Mouse (Mus musculus) hindbrain, embryonic 13.5 days (tissue): ENCODE measurements at regions not wholly inside any gene's neighbourhood (a gene's known extent, or its start where the extent isn't known, plus 50 kb on each side); places are given as distances from the start of the nearest gene placed in this dataset.

Experiments
- ATAC-seq: fragments of 200-750 bp; cut with Nextera tagmentation; 2 replicates; pipeline ENCODE4 v1.8.0; 2017; ENCODE audit warnings: moderate TSS enrichment; ENCODE audit not compliant: low FRiP score
- H3K27ac ChIP-seq: fragments of 300-500 bp; sonication (generic); 2 replicates; pipeline ENCODE4 v1.5.1; 2015; ENCODE audit warnings: inconsistent platforms, mild to moderate bottlenecking, moderate library complexity
- H3K27me3 ChIP-seq: fragments of 300-500 bp; sonication (generic); 2 replicates; pipeline ENCODE4 v1.6.1; 2015; ENCODE audit warnings: mild to moderate bottlenecking, inconsistent platforms
- H3K36me3 ChIP-seq: fragments of 300-500 bp; sonication (generic); 2 replicates; pipeline ENCODE4 v1.6.1; 2015; ENCODE audit warnings: mild to moderate bottlenecking, inconsistent platforms
- H3K4me1 ChIP-seq: fragments of 300-500 bp; sonication (generic); replicated peaks from 2 replicates; pipeline ENCODE4 v1.6.1; 2015; ENCODE audit warnings: inconsistent platforms
- H3K4me2 ChIP-seq: fragments of 300-500 bp; sonication (generic); 2 replicates; pipeline ENCODE4 v1.6.1; 2015; ENCODE audit warnings: inconsistent platforms, mild to moderate bottlenecking, moderate library complexity
- H3K4me3 ChIP-seq: fragments of 300-500 bp; sonication (generic); 2 replicates; pipeline ENCODE4 v1.5.1; 2015; ENCODE audit warnings: mild to moderate bottlenecking, inconsistent platforms
- H3K9ac ChIP-seq: fragments of 300-500 bp; sonication (generic); 2 replicates; pipeline ENCODE4 v1.6.1; 2015; ENCODE audit warnings: mild to moderate bottlenecking, inconsistent platforms
- H3K9me3 ChIP-seq: fragments of 300-500 bp; sonication (generic); 2 replicates; pipeline ENCODE4 v1.6.1; 2016; ENCODE audit warnings: inconsistent platforms
- WGBS: fragments of 180-500 bp; shearing (Covaris S2); methylation state at CpG from one replicate; pipeline ENCODE4 v1.1.7; 2015; 5-methylcytosine and 5-hydroxymethylcytosine counted together

DNA sequence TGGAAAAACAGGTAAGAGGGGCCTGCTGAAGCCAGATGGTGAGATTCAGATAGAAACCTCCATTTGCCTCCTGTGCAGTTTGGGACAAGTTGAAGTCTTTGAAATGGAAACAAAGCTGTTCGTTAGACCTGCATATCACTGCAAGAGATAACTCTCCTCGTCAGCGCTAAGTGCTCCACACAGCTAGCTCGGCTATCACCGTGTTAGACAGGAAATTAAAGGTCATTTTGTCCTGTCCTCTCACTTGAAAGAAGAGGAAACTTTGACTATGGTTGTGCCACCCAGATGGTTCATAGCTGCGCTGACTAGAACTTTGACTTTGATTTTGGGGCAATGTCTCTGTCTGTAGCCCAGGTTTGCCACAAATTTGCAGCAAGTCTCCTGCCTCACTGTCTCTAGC, 198.5 kb upstream of the Bcl6 start:
- ATAC-seq: no peak
- peaks cover 3% of the 10 kb centered on the region; the same call in 1 of the 2 replicates for H3K4me1 ChIP-seq
- no peak overlapping the region for H3K9ac ChIP-seq
- no peak overlapping the region for H3K4me2 ChIP-seq
- WGBS: 91% methylated on average over 6 of the region's 6 CpGs
- H3K27me3 ChIP-seq: no peaks in the 10 kb centered on the region
- no peaks in the 10 kb centered on the region for H3K36me3 ChIP-seq
- no peaks in the 10 kb centered on the region for H3K9me3 ChIP-seq
- H3K27ac ChIP-seq: no peak overlapping the region
- no peak overlapping the region for H3K4me3 ChIP-seq

DNA sequence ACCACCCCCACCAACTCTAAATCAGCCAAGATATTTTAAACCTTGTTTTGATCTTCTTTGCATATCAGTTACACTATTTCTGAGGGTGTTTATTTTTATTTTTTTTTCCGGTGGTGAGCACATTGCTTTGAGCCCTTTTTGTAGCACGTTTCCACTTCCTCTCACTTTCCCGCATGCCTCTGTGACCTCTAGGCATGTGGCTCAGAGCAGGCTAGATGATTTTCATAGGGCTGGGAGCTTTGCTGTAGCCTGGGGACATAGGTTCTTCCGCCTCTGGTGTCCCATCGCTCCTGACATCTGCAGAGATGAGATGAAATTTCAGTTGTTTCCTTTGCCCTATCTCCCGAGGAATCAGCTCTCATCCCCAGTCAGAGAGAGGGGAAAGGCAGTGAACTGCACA, 197.3 kb upstream of the Bcl6 start:
- Histone ChIP-seq H3K36me3 (no peaks in the 10 kb centered on the region), H3K4me2 (no peak overlapping the region), H3K4me3 (no peak overlapping the region), H3K27me3 (no peaks in the 10 kb centered on the region), H3K4me1 (peaks cover 3% of the 10 kb centered on the region; the same call in 1 of the 2 replicates), H3K9ac (no peak overlapping the region), H3K9me3 (no peaks in the 10 kb centered on the region), H3K27ac (no peak overlapping the region)
- no peak for ATAC-seq
- WGBS: 81% methylated on average over 6 of the region's 6 CpGs

DNA sequence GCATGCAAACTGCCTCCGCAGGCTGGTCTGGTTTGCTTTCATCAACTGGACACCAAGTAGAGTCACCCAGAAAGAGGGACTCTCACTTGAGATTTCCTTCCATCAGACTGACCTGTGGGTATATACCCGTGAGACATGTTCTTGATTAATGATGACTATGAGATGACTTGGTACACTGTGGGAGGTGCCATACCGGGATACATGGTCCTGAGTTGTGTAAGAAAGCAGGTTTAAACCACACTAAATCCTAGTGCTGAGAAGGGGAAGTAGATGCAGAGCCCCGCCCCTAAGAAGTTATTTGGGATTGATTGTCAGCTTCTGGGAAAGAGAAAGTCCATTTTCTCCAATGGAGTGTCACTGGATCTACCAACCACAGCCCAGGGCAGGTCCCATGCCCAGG, 196.2 kb upstream of the Bcl6 start:
- Histone ChIP-seq H3K4me1 (peaks cover 3% of the 10 kb centered on the region; the same call in 1 of the 2 replicates), H3K36me3 (no peaks in the 10 kb centered on the region), H3K9me3 (no peaks in the 10 kb centered on the region), H3K4me2 (no peak overlapping the region), H3K27me3 (no peaks in the 10 kb centered on the region), H3K4me3 (no peak overlapping the region), H3K27ac (no peak overlapping the region), H3K9ac (no peak overlapping the region)
- WGBS: 78% methylated on average over 4 of the region's 4 CpGs
- ATAC-seq: no peak

DNA sequence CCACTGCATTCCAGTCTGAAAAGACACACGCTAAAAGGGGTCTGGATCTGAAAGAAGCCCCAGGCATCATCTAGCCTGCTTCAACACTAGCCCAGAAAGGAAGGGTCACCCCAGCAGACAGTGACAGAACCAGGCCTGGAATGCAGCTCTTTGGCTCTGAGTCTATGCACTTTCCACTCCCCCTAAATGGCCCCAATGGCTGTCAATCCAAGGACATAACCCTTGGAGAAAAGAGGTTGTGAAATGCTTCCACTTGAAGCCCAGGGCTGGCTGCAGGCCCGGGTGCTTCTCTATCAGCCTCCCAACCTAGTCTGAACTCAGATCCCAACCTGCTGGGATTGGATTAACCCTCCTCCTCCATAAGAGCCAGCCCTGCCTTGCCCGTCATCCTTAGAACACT, 194.6 kb upstream of the Bcl6 start:
- no peak for ATAC-seq
- H3K9ac ChIP-seq: no peak overlapping the region
- no peaks in the 10 kb centered on the region for H3K36me3 ChIP-seq
- H3K4me1 ChIP-seq: peaks cover 3% of the 10 kb centered on the region; the same call in 1 of the 2 replicates
- no peaks in the 10 kb centered on the region for H3K9me3 ChIP-seq
- H3K27me3 ChIP-seq: no peaks in the 10 kb centered on the region
- H3K4me2 ChIP-seq: no peak overlapping the region
- no peak overlapping the region for H3K4me3 ChIP-seq
- no peak overlapping the region for H3K27ac ChIP-seq
- 75% methylated on average over 3 of the region's 3 CpGs for WGBS

DNA sequence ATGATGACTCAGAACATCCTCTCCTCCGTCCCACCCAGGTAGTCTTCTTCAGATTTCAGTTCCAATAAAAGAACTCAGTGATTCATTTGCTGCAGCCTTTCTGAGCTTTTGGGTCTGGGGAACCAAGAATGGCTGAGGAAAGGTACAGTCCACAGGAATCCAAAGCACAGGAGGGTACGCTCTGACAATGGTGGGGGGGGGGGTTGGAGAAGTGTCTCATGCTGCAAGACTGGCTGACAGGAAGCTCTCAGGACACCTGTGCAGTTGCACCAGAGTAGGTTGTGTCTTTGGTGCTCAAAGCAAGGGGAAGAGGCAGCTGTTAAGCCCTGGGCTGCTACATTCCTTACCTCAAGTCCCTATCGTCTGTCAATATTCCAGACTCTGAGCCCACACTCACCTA, 192.7 kb upstream of the Bcl6 start:
- 91% methylated on average over 3 of the region's 3 CpGs for WGBS
- H3K36me3 ChIP-seq: no peaks in the 10 kb centered on the region
- no peaks in the 10 kb centered on the region for H3K9me3 ChIP-seq
- H3K27ac ChIP-seq: no peak overlapping the region
- H3K4me3 ChIP-seq: no peak overlapping the region
- no peak overlapping the region for H3K9ac ChIP-seq
- no peak for ATAC-seq
- peaks cover 3% of the 10 kb centered on the region; the same call in 1 of the 2 replicates for H3K4me1 ChIP-seq
- H3K4me2 ChIP-seq: no peak overlapping the region
- H3K27me3 ChIP-seq: no peaks in the 10 kb centered on the region

DNA sequence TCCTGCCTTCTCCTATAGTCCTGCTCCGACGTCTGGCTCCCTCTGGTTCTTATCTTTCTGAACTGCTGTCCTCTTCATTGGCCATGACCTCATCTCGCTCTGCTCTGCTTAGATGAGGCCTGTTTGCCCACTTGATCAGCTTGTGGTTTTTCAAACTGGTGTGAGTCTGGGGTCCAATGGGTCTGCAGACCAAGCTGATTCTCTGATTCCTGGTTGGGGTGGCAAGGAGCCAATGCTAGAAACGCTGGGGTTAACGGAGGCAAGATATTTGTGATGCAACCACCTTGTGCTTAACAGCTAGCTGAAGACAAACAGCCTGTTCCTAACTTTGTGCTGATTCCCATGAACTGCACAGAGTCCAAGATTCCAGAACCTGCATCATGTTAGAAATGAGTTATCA, 192.0 kb upstream of the Bcl6 start:
- WGBS: 91% methylated on average over 5 of the region's 5 CpGs
- no peak overlapping the region for H3K9ac ChIP-seq

DNA sequence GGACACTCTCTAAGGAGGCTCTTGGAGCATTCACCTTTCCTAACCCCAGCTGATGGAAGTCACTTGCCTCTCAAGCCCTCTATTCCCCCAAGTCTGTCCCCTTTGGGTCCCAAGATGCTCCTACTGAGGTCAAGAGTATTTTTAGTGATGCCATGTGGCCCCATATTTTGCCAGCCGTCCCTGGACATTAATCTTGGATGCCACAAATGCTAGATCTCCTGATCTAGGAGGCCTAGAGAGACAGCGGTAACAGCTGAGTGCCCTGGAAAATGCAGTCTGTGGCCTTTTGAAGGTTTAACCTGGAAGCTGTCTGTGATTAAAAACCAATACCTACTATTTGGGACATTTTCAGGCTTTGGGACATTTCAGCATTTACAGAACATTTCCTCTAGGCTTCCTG, 188.9 kb upstream of the Bcl6 start:
- ATAC-seq: no peak
- Histone ChIP-seq H3K4me2 (no peak overlapping the region), H3K27me3 (no peaks in the 10 kb centered on the region), H3K27ac (no peak overlapping the region), H3K4me3 (no peak overlapping the region), H3K9me3 (no peaks in the 10 kb centered on the region), H3K4me1 (0 out of 2 replicates have a peak, but pooled peaks cover 3% of the 10 kb centered on the region), H3K9ac (no peak overlapping the region), H3K36me3 (no peaks in the 10 kb centered on the region)
- 79% methylated on average over 2 of the region's 2 CpGs for WGBS

More for the DNA sequence above, 192.0 kb upstream of the Bcl6 start:
- Histone ChIP-seq H3K27ac (no peak overlapping the region), H3K9me3 (no peaks in the 10 kb centered on the region), H3K4me3 (no peak overlapping the region), H3K4me2 (no peak overlapping the region), H3K4me1 (peaks cover 6% of the 10 kb centered on the region; the same call in 1 of the 2 replicates), H3K27me3 (no peaks in the 10 kb centered on the region), H3K36me3 (no peaks in the 10 kb centered on the region)
- ATAC-seq: no peak

DNA sequence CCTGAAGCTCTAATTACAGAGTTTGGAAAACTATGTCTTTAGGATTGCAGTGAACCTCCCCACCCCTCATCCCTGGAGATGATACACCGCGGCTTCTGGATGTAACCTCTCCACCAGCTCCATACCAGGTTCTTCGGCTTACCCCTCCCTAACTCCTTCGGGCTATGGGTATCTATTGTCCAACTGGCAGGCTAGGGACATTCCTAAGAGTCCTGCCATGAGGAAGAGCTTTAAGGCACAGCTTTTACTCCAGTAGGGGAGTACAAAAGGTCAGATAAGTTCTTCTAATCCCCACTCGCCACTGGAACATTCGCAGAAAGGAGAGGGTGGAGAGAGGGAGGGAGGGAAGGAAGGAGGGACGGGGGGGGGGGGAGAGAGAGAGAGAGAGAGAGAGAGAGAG, 188.5 kb upstream of the Bcl6 start:
- Histone ChIP-seq H3K4me3 (no peak overlapping the region), H3K27me3 (no peaks in the 10 kb centered on the region), H3K36me3 (no peaks in the 10 kb centered on the region), H3K4me2 (no peak overlapping the region), H3K4me1 (0 out of 2 replicates have a peak, but pooled peaks cover 3% of the 10 kb centered on the region), H3K9me3 (no peaks in the 10 kb centered on the region), H3K9ac (no peak overlapping the region), H3K27ac (no peak overlapping the region)
- 72% methylated on average over 7 of the region's 7 CpGs for WGBS
- ATAC-seq: no peak

DNA sequence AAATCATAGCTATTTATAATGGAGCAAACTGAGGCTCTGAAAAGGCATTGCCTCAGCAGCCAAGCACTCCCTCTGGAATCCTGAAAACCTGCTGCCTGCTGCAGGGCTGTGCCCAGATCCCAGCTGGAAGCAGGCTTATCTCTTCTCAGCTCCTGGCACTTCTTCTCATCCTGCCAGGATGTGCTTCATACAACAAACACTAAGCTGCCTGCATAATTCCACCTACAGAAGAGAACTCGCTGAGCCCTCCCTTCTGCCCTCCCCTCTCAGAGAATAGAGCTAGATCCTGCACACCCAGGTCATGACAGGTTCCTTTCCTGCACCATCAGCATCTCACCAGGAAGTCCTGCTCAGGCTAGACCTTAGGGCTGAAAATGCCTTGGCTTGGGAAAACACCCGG, 187.4 kb upstream of the Bcl6 start:
- ATAC-seq: no peak
- 0 out of 2 replicates have a peak, but pooled peaks cover 3% of the 10 kb centered on the region for H3K4me1 ChIP-seq
- H3K27ac ChIP-seq: no peak overlapping the region
- no peak overlapping the region for H3K4me3 ChIP-seq
- H3K36me3 ChIP-seq: no peaks in the 10 kb centered on the region
- H3K4me2 ChIP-seq: no peak overlapping the region
- 67% methylated on average over 2 of the region's 2 CpGs for WGBS
- H3K9me3 ChIP-seq: no peaks in the 10 kb centered on the region
- no peak overlapping the region for H3K9ac ChIP-seq
- no peaks in the 10 kb centered on the region for H3K27me3 ChIP-seq

DNA sequence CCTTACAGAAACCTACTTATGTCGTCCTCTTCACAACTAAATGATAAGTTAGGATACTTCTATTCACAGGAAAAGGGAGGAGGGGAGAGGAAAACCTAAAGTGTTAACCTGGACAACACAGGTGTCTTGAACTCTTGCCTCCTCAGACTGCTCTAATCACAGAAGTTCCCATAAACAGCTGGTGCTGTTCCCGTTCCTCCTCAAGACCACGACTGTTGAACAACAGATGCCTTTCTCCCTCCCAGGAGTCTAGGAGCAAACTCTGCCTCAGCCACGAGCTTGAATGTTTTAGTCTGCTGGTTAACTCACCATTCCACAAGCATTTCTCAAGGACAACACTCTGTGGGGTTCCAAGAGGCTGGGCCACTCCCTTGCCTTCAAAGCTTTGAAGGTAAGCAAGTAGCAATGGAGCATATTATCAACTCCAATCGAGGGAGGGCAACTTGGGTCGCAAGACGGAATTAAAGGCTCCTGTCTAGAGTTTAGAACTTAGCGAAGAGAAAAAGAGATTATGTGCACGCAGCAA, 186.6 kb upstream of the Bcl6 start:
- H3K4me2 ChIP-seq: no peak overlapping the region
- 0 out of 2 replicates have a peak, but pooled peaks cover 3% of the 10 kb centered on the region for H3K4me1 ChIP-seq
- no peak overlapping the region for H3K27ac ChIP-seq
- H3K9me3 ChIP-seq: no peaks in the 10 kb centered on the region
- ATAC-seq: no peak
- no peaks in the 10 kb centered on the region for H3K36me3 ChIP-seq
- no peak overlapping the region for H3K4me3 ChIP-seq
- no peaks in the 10 kb centered on the region for H3K27me3 ChIP-seq
- H3K9ac ChIP-seq: no peak overlapping the region
- 76% methylated on average over 9 of the region's 9 CpGs for WGBS

DNA sequence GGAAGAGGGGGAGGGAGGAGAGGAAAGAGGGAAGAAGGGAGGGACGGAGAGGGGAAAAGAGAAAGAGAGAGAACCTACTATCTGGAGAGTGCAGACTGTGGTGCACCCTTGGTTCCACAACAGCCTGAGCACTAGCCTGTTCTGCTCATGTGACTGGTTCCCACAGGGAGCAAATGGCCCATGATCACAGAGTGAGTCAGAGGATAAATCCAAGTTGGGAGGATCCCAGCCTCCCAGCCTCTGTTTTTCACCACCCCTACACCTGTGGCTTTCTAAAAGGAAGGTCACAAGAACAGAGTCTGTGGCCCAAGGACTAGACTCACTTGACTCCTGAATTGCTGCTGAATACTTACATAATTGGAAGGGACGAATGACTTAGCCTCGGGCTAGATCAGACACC, 185.9 kb upstream of the Bcl6 start:
- no peak overlapping the region for H3K4me2 ChIP-seq
- H3K4me3 ChIP-seq: no peak overlapping the region
- ATAC-seq: no peak
- no peak overlapping the region for H3K9ac ChIP-seq
- no peak overlapping the region for H3K27ac ChIP-seq
- H3K4me1 ChIP-seq: 0 out of 2 replicates have a peak, but pooled peaks cover 3% of the 10 kb centered on the region
- H3K27me3 ChIP-seq: no peaks in the 10 kb centered on the region
- whole genome bisulfite sequencing: 80% methylated on average over 3 of the region's 3 CpGs
- H3K36me3 ChIP-seq: no peaks in the 10 kb centered on the region
- H3K9me3 ChIP-seq: no peaks in the 10 kb centered on the region

DNA sequence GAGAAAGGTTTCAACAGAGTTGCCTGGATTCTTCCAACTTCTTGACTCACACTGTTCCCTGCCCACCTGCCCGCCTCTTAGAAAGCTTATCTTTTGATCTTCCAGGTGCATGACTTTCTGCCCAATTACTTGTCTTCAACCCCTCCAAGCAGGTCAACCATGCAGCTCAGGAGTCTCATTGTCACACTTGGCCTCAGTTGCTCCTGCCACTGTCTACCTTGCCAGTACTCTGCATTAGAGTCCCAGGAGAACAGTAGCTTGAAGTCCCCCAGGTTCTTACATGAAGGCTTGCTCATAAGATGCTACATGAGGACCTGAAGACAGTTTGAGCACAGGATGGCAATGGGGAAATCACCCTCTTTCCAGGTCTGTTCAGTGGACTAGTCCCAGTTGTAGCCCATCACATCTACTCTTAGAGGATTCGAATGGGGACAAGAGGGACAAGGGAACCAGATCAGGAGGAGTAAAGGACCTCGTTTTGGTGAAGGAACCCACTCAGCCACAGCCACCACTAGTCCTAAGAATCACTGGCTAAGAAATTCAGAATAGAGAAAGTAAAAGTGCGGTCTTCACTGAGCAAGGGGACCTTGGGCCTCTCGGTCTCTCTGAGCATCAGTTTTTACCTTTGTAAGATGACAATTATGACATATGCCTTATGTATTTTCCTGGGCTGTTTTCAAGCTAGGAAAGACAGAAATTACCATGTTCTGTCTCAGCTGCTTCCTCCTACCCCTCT, 185.3 kb upstream of the Bcl6 start:
- ATAC-seq: no peak
- WGBS: 97% methylated on average over 5 of the region's 5 CpGs
- H3K4me2 ChIP-seq: no peak overlapping the region
- H3K36me3 ChIP-seq: no peaks in the 10 kb centered on the region
- H3K27me3 ChIP-seq: no peaks in the 10 kb centered on the region
- no peak overlapping the region for H3K4me3 ChIP-seq
- no peak overlapping the region for H3K9ac ChIP-seq
- 0 out of 2 replicates have a peak, but pooled peaks cover 3% of the 10 kb centered on the region for H3K4me1 ChIP-seq
- no peak overlapping the region for H3K27ac ChIP-seq
- no peaks in the 10 kb centered on the region for H3K9me3 ChIP-seq

DNA sequence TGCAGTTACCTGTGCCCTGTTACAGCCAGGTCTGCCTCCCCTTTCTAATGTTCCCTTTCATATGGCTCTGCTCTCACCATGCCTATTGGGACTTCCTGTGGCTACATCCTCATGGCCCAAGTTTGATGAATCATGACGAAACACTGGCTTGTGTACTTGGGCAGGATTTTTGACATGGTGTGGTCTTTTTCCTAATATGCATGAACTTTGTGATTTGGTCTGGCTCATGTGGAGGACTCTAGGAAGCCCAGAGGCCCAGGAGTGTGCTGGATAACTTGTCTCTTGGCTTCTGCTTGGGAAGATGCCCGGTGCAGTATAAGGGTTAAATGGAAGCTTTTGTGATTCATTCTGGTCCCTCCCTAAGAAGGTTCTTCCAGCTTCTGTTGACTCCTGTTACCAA, 184.0 kb upstream of the Bcl6 start:
- no peaks in the 10 kb centered on the region for H3K27me3 ChIP-seq
- H3K9me3 ChIP-seq: no peaks in the 10 kb centered on the region
- no peak overlapping the region for H3K27ac ChIP-seq
- 88% methylated on average over 2 of the region's 2 CpGs for WGBS
- ATAC-seq: no peak
- H3K36me3 ChIP-seq: no peaks in the 10 kb centered on the region
- H3K4me1 ChIP-seq: 0 out of 2 replicates have a peak, but pooled peaks cover 3% of the 10 kb centered on the region
- no peak overlapping the region for H3K4me3 ChIP-seq
- H3K4me2 ChIP-seq: no peak overlapping the region
- no peak overlapping the region for H3K9ac ChIP-seq
